Mouse (Mus musculus) forebrain, embryonic 12.5 days (tissue): Measurements from ENCODE around the gene Maml1. TPM values are rescaled to one million over a fixed set of nuclear protein-coding genes. Genes with fewer than 3 reads are reported as not detected.
A peak's percentile ranks its signal among the peaks of the same experiment; 100 is the strongest.

Experiments
- ATAC-seq: fragments of 200-750 bp; cut with Nextera tagmentation; 2 replicates; pipeline ENCODE4 v1.8.0; 2017; ENCODE audit warnings: moderate TSS enrichment; ENCODE audit not compliant: low FRiP score
- H3K27ac ChIP-seq: fragments of 300-500 bp; sonication (generic); 2 replicates; pipeline ENCODE4 v1.5.1; 2016; ENCODE audit warnings: mild to moderate bottlenecking
- H3K27me3 ChIP-seq: fragments of 300-500 bp; sonication (generic); 2 replicates; pipeline ENCODE4 v1.6.1; 2016; ENCODE audit warnings: mild to moderate bottlenecking
- H3K36me3 ChIP-seq: fragments of 300-500 bp; sonication (generic); replicated peaks from 2 replicates; pipeline ENCODE4 v1.6.1; 2016; ENCODE audit warnings: mild to moderate bottlenecking
- H3K4me1 ChIP-seq: fragments of 300-500 bp; sonication (generic); 2 replicates; pipeline ENCODE4 v1.6.1; 2016
- H3K4me2 ChIP-seq: fragments of 300-500 bp; sonication (generic); 2 replicates; pipeline ENCODE4 v1.6.1; 2016; ENCODE audit warnings: mild to moderate bottlenecking, moderate library complexity
- H3K4me3 ChIP-seq: fragments of 300-500 bp; sonication (generic); replicated peaks from 2 replicates; pipeline ENCODE4 v1.5.1; 2016; ENCODE audit warnings: mild to moderate bottlenecking
- H3K9ac ChIP-seq: fragments of 300-500 bp; sonication (generic); 2 replicates; pipeline ENCODE4 v1.6.1; 2016; ENCODE audit warnings: mild to moderate bottlenecking
- H3K9me3 ChIP-seq: fragments of 300-500 bp; sonication (generic); 2 replicates; pipeline ENCODE4 v1.6.1; 2016
- WGBS: fragments of 180-500 bp; shearing (Covaris S2); methylation state at CpG from one replicate; pipeline ENCODE4 v1.1.7; 2016; 5-methylcytosine and 5-hydroxymethylcytosine counted together
- polyA plus RNA-seq: library from polyadenylated mRNA; unstranded; fragments of >200 nt; fragmentation: Nextera tagmentation; extraction: Ambion mirVana; gene quantifications from 2 replicates; pipeline ENCODE4 v1.2.1, GENCODE M21; 2016

Maml1 gene
- polyA plus RNA-seq, 1 experiment from 2014 or later = 5.5 TPM

DNA sequence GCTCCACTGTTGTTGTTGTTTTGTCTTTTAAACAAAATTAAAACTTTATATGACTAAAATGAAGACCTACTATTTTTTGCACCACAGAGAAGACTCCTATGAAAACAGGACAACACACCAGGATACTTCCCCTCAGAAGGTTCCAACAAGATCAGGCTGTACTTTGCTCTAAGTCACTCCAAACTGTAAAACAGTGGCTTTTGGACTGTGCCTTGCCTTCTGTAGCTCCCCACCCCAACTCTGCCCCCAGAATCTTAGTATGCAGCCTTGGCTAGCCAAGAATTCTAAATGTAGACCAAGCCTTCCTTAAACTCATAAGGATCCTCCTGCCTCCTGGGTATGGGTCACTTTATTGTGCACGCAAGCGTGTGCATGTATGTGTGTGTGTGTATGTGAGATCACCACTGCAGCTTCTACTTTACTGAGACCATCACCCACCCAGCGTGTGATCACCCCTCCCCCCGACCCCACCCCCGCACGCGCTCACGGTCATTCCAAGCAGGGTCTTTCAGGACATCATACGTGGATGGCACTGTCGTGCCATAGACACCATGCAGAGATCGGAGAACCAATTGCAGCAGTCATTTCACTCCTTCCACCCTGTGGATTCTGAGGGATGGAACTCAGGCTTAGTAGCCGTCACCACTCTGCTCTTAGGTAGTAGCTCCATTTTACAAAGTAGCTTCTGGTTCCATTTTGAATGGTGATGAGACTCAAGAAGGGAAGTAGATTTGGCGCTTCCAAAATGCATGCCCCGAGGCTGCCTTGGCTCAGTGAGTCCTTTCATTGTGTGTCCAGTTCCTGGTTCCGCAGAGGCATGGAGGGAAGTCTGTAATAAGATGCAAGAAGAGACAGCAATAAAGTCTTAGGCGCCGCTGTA lies 68.1 kb downstream of the Maml1 start:
- H3K4me1 ChIP-seq = peaks cover 46% of the 10 kb centered on the region

GRCm38 (mm10) chr11:50222559-50223276 lies 69.4 kb downstream of the Maml1 start:
- Histone ChIP-seq H3K4me1 (peaks cover 39% of the 10 kb centered on the region), H3K36me3 (no peaks in the 10 kb centered on the region), H3K4me2 (no peak overlapping the region), H3K27ac (no peak overlapping the region), H3K4me3 (no peak overlapping the region), H3K27me3 (peaks cover 12% of the 10 kb centered on the region; the same call in 1 of the 2 replicates), H3K9me3 (no peaks in the 10 kb centered on the region), H3K9ac (0 out of 2 replicates have a peak overlapping the region, but pooled peaks have one; percentile 7)
- WGBS = 46% methylated on average over 7 of the region's 7 CpGs
- ATAC-seq = no peak

More for the DNA sequence above, 68.1 kb downstream of the Maml1 start:
- Histone ChIP-seq H3K4me2 (peak overlapping the region; percentile 77), H3K4me3 (peak overlapping the region; percentile 90), H3K27ac (peak overlapping the region; percentile 91), H3K36me3 (no peaks in the 10 kb centered on the region), H3K9ac (peak overlapping the region; percentile 99), H3K27me3 (peaks cover 19% of the 10 kb centered on the region; the same call in 1 of the 2 replicates), H3K9me3 (no peaks in the 10 kb centered on the region)
- peak; percentile 12; the same call in 1 of the 2 replicates for ATAC-seq
- 7% methylated on average over 17 of the region's 17 CpGs for WGBS

DNA sequence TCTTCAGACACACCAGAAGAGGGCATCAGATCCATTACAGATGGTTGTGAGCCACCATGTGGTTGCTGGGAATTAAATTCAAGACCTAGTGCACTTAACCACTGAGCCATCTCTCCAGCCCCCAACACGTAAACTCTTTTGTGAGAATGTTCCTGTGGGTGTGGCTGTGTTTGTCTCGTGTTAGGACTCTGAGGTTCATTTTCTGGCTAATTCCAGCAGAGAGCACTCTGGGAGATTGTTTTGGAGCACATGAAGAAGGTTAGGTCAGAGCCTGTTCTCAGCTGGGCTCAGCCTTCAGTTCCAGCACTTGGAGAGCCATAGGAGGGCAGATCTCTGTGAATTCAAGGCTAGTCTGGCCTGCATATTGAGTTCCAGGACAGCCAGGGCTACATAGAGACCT lies 72.3 kb downstream of the Maml1 start:
- ATAC-seq = no peak
- Histone ChIP-seq H3K4me1 (peaks cover 31% of the 10 kb centered on the region), H3K27me3 (peaks cover 7% of the 10 kb centered on the region; the same call in 1 of the 2 replicates), H3K4me3 (no peak overlapping the region), H3K36me3 (no peaks in the 10 kb centered on the region), H3K4me2 (no peak overlapping the region), H3K9me3 (no peaks in the 10 kb centered on the region), H3K9ac (no peak overlapping the region), H3K27ac (no peak overlapping the region)
- WGBS = 40% methylated on average over 2 of the region's 2 CpGs

GRCm38 (mm10) chr11:50217811-50218210 lies 74.3 kb downstream of the Maml1 start:
- no peak overlapping the region for H3K9ac ChIP-seq
- no peak overlapping the region for H3K4me3 ChIP-seq
- H3K27ac ChIP-seq = no peak overlapping the region
- no peaks in the 10 kb centered on the region for H3K9me3 ChIP-seq
- peaks cover 17% of the 10 kb centered on the region for H3K4me1 ChIP-seq
- WGBS = 75% methylated on average over 4 of the region's 4 CpGs
- no peaks in the 10 kb centered on the region for H3K27me3 ChIP-seq
- no peaks in the 10 kb centered on the region for H3K36me3 ChIP-seq
- no peak for ATAC-seq
- H3K4me2 ChIP-seq = no peak overlapping the region

DNA sequence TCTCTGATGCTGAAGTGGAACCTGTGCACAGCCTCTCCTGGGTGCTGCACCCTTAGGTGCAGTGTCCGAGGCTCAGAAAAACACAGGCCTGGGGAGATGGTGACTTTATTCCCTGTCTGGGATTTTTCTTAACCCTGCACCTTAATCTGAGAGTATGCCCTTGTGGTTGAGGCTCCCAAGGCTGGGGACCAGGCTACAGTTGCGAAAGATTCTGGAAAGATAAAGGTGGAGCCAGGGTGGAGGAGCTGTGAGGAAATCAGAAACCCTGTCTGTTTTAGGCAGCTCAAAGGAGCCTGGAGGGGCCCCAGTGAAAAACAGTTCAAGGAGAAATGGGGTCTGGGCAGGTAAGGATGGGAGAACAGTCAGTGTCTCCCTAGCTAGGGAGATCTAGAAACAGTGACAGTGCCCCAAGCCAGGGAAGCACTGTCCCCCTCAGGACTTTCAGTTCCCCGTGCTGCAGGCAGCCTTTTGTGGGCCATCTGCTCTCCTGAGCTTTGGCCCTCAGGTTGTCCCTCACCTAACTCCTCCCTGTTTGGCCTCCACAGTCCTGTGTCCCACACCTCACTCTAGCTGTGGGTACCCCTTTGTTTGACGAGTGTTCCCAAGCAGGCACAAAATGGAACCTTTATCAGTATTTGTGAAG lies 75.3 kb downstream of the Maml1 start:
- no peaks in the 10 kb centered on the region for H3K27me3 ChIP-seq
- H3K4me1 ChIP-seq = peaks cover 13% of the 10 kb centered on the region
- no peak for ATAC-seq
- no peak overlapping the region for H3K4me3 ChIP-seq
- no peaks in the 10 kb centered on the region for H3K9me3 ChIP-seq
- no peak overlapping the region for H3K4me2 ChIP-seq
- no peak overlapping the region for H3K27ac ChIP-seq
- no peak overlapping the region for H3K9ac ChIP-seq
- 81% methylated on average over 4 of the region's 4 CpGs for WGBS
- H3K36me3 ChIP-seq = no peaks in the 10 kb centered on the region

DNA sequence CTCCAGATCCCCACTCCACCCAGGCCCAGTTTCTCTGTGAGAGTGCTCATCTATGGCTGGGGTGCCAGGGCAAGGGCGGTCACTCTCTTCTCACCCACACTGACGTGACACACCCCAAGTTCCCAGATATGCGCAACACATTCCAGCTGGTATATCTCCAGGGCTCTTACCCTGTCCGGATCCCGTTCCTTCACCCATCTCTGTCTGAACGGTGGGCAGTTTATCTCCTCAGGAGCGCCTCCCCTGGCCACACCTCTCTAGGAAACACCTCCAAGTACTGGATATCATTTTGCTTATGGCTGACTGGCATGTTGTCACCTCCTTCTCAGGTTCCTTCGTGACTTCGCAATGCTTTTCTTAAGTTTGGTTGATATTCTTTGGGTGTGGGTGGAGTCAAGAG lies 76.5 kb downstream of the Maml1 start:
- Histone ChIP-seq H3K9ac (no peak overlapping the region), H3K9me3 (no peaks in the 10 kb centered on the region), H3K4me1 (peaks cover 18% of the 10 kb centered on the region), H3K4me2 (no peak overlapping the region), H3K4me3 (no peak overlapping the region; the same call in 1 of the 2 replicates), H3K27ac (no peak overlapping the region), H3K36me3 (no peaks in the 10 kb centered on the region), H3K27me3 (no peaks in the 10 kb centered on the region)
- WGBS = 25% methylated on average over 9 of the region's 9 CpGs
- no peak for ATAC-seq

- H3K4me2 ChIP-seq = no peak overlapping the region
- no peak overlapping the region for H3K4me3 ChIP-seq
- peaks cover 18% of the 10 kb centered on the region for H3K4me1 ChIP-seq
- WGBS = 92% methylated on average over 6 of the region's 6 CpGs
- no peak overlapping the region for H3K27ac ChIP-seq
- no peaks in the 10 kb centered on the region for H3K9me3 ChIP-seq
- H3K27me3 ChIP-seq = no peaks in the 10 kb centered on the region
- no peaks in the 10 kb centered on the region for H3K36me3 ChIP-seq
- no peak overlapping the region for H3K9ac ChIP-seq
- ATAC-seq = no peak
Observed at GRCm38 (mm10) chr11:50214631-50215030, 77.5 kb downstream of the Maml1 start.

GRCm38 (mm10) chr11:50212848-50213758 lies 79.0 kb downstream of the Maml1 start:
- H3K4me3 ChIP-seq = no peak overlapping the region
- H3K27ac ChIP-seq = 0 out of 2 replicates have a peak overlapping the region, but pooled peaks have one; percentile 0
- H3K4me2 ChIP-seq = no peak overlapping the region
- H3K27me3 ChIP-seq = no peaks in the 10 kb centered on the region
- no peaks in the 10 kb centered on the region for H3K9me3 ChIP-seq
- no peak for ATAC-seq
- WGBS = 67% methylated on average over 11 of the region's 11 CpGs
- peaks cover 27% of the 10 kb centered on the region for H3K4me1 ChIP-seq
- no peak overlapping the region for H3K9ac ChIP-seq
- H3K36me3 ChIP-seq = no peaks in the 10 kb centered on the region

GRCm38 (mm10) chr11:50212060-50212739 lies 79.9 kb downstream of the Maml1 start:
- 81% methylated on average over 3 of the region's 3 CpGs for WGBS
- no peak for ATAC-seq
- H3K36me3 ChIP-seq = peaks cover 7% of the 10 kb centered on the region

DNA sequence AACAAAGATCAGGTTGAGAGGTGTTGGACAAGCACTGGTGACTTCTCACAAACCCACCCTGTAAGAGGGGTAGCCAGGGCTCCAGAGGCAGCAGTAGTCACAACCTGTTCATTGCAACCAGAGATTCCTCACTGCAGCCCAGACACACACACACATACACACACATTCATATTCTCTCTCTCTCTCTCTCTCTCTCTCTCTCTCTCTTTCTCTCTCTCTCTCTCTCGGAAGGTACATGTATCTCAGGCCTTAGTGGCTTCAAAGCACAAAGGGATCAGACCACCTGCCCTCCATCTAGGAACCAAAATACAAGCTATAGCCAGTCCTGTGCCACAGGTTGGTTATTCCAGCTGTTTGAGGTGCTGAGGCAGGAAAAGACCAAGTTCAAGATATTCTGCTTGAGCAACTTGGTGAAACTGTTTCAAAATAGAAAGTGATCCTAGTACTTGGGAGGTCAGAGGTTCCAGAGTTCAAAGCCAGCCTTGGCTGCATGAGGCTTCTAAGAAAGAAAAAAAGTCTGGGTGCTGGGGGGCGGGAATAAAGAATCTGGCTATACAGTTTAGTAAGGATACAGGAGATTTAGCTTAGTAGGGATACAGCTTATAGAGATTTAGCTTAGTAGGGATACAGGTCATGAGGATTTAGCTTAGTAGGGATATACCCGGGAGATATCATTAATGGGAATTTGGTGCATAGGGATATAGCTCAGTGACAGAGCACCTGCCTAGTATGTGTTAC lies 80.6 kb downstream of the Maml1 start:
- no peak for ATAC-seq
- H3K9ac ChIP-seq = no peak overlapping the region; the same call in 1 of the 2 replicates
- WGBS = 90% methylated on average over 3 of the region's 3 CpGs
- peaks cover 25% of the 10 kb centered on the region for H3K4me1 ChIP-seq
- H3K36me3 ChIP-seq = peaks cover 15% of the 10 kb centered on the region
- peak overlapping the region; percentile 68 for H3K4me3 ChIP-seq
- no peaks in the 10 kb centered on the region for H3K27me3 ChIP-seq
- peak overlapping the region; percentile 61 for H3K4me2 ChIP-seq
- H3K9me3 ChIP-seq = no peaks in the 10 kb centered on the region
- H3K27ac ChIP-seq = peak overlapping the region; percentile 93; the same call in 1 of the 2 replicates

More at GRCm38 (mm10) chr11:50212060-50212739, 79.9 kb downstream of the Maml1 start:
- Histone ChIP-seq H3K9me3 (no peaks in the 10 kb centered on the region), H3K9ac (no peak overlapping the region), H3K4me2 (no peak overlapping the region), H3K4me1 (peaks cover 27% of the 10 kb centered on the region), H3K27ac (no peak overlapping the region), H3K4me3 (no peak overlapping the region), H3K27me3 (no peaks in the 10 kb centered on the region)
